Mouse (Mus musculus) olfactory bulb, adult 2 months (tissue): ENCODE measurements at regions not wholly inside any gene's neighbourhood (a gene's known extent, or its start where the extent isn't known, plus 50 kb on each side); places are given as distances from the start of the nearest gene placed in this dataset.

Experiments
- CTCF ChIP-seq: fragments of 200-500 bp; IDR thresholded peaks from 2 replicates; pipeline ENCODE4 v1.5.1; 2012; ENCODE audit warnings: low read depth, mild to moderate bottlenecking, low read length, moderate library complexity; ENCODE audit not compliant: insufficient read depth
- POLR2A ChIP-seq: fragments of 200-500 bp; IDR thresholded peaks from 2 replicates; pipeline ENCODE4 v1.6.1; 2012; ENCODE audit warnings: mild to moderate bottlenecking, low read depth, low read length, moderate library complexity; ENCODE audit not compliant: insufficient read depth

DNA sequence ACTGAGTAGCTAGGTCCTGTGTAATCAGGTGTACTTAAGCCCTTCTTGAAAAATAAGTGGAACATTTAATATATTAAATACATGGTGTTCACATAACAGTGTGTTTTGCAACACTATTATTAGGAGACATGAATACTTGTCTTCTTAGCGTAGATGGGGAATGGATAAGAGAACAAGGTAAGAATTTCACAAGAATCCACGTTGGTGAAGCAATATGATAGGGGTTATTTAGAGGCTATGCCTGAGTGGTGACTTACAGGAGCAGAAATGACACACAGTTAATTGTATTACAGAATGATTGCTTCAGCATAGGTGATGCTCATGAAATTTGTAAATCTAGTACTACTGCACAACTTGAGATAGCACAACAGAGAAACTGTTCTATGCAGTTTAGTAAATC lies 964.5 kb upstream of the Alcam start:
- TF ChIP-seq POLR2A (no peak), CTCF (no peak)
